Mouse (Mus musculus): ENCODE measurements around the gene Gpsm3. TPM values are rescaled to one million over a fixed set of nuclear protein-coding genes. Genes with fewer than 3 reads are reported as not detected.
"Not testable (repeated sequence)": the region's sequence is repeated elsewhere in the genome, so short reads cannot be mapped to it uniquely, and the experiment has no call there.

Gene Gpsm3
- polyA plus RNA-seq (2012; fragmentation: generic; extraction: Trizol): 1.2 TPM
- long read RNA-seq, experiment 1, partial matches to known transcripts: 0 of 1 reads
- long read RNA-seq, experiment 1, other reads (novel, unspliced or antisense): 0 of 1 reads
- long read RNA-seq, experiment 2: 0 reads

DNA sequence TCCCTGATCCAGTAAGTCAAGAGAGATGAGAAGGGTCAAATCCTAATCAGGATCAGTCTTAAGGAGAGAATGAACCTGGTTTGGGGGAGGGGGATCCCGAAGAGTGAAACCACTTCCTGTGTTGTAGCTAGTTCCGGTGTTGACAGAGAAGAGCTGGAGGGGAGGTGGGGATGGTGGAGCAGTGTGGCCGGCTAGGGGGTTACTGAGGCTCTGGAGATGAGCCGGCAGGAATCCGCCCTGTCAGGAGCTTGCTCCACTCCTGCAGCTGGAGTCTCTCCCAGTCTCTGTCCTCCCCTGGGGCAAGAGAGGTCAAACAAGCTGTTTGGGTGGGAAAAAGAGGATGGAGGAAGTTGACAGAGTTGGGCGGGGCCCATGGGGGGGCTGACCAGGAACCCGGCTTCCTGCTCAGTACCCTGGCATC, at the start of gene Gpsm3:
TSS of gene Gpsm3 (plus strand) at position 126 of the 421 bp plus-strand sequence.
- Histone ChIP-seq H3K27me3 (ENCODE audit: control insufficient read depth, insufficient read depth, insufficient read length) (no peaks in the 10 kb centered on the region), H3K4me3 (ENCODE audit: insufficient read depth, poor library complexity, severe bottlenecking) (no peak within 1 kb of the TSS), H3ac (ENCODE audit: control insufficient read depth, insufficient read length, low read depth) (no peak within 1 kb of the TSS), H3K36me3 (ENCODE audit: control insufficient read depth, insufficient read depth) (peaks cover 3% of the 10 kb centered on the region), H3K79me3 (ENCODE audit: low read depth) (peaks cover 2% of the 10 kb centered on the region), H3K79me2 (ENCODE audit: control insufficient read depth, insufficient read depth) (peaks cover 16% of the 10 kb centered on the region)
- no peak for TF ChIP-seq CTCF (IDR thresholded peaks at IDR 0.05; ENCODE audit: control insufficient read depth, insufficient read depth, insufficient read length)
- no peak for TF ChIP-seq MYOG (IDR thresholded peaks at IDR 0.05; ENCODE audit: control insufficient read depth, extremely low read depth, insufficient read length)
- no peak for TF ChIP-seq MYOD1 (IDR thresholded peaks at IDR 0.05; ENCODE audit: control insufficient read depth, insufficient read length, low read depth)
- TF ChIP-seq USF1 (IDR thresholded peaks at IDR 0.05; ENCODE audit: low read depth): no peak

DNA sequence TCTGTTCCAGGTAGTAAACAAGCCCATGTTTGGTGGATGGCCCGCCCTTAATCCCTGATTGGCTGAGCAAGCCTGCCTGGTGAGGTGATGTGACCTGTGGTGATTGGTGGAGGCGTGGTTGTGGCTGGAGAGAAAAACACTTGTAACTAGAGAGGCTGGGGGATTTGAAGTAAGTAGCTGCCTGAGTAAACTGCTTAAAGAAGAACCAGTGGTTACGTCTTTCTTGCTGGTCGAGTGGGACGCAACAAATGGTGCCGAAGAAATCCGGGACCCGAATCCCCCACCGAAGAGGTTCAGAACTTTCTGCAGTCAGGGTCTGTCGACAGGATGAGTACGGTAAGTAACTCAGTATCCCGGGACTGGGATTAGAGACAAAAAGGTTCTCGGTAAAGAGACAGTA, 46.0 kb upstream of the Gpsm3 start:
- H3K79me3 ChIP-seq (ENCODE audit: low read depth); H3K79me2 ChIP-seq (ENCODE audit: control insufficient read depth, insufficient read depth); H3K4me3 ChIP-seq (ENCODE audit: insufficient read depth, poor library complexity, severe bottlenecking): not testable (repeated sequence)

DNA sequence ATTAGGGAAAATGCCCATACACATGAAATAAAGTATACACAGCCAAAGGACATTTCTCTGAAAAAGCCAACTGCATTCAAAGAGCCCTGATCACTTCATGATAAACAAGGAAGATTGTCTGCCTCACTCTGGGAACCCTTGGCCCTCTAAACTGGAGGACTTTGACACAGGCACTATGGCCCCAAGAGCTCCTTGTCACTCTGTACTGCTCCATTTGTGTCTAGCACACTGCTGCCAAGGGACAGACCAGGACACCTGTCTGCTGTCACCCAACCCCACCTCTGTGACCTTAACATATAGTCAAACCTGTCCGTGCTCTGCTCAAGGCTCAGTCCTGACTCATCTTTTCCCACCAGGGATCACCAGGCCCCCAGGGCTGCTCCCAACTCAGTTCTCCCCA, 42.8 kb upstream of the Gpsm3 start:
- H3K27me3 ChIP-seq (ENCODE audit: control insufficient read depth, insufficient read depth, insufficient read length): peaks cover 5% of the 10 kb centered on the region
- H3K79me2 ChIP-seq (ENCODE audit: control insufficient read depth, insufficient read depth): no peaks in the 10 kb centered on the region
- H3K4me3 ChIP-seq (ENCODE audit: insufficient read depth, poor library complexity, severe bottlenecking): no peak overlapping the region
- no peaks in the 10 kb centered on the region for H3K79me3 ChIP-seq (ENCODE audit: low read depth)
- TF ChIP-seq MYOG (IDR thresholded peaks at IDR 0.05; ENCODE audit: control insufficient read depth, extremely low read depth, insufficient read length) (no peak), FOSL1 (IDR thresholded peaks at IDR 0.05; ENCODE audit: insufficient read depth, low read length, poor library complexity, severe bottlenecking) (no peak), CEBPB (IDR thresholded peaks at IDR 0.05; ENCODE audit: low read depth) (no peak), USF1 (IDR thresholded peaks at IDR 0.05; ENCODE audit: low read depth) (no peak), CTCF (IDR thresholded peaks at IDR 0.05; ENCODE audit: control insufficient read depth, insufficient read depth, insufficient read length) (no peak), MAX (IDR thresholded peaks at IDR 0.05) (no peak)
- no peaks in the 10 kb centered on the region for H3K36me3 ChIP-seq (ENCODE audit: control insufficient read depth, insufficient read depth)
- no peak overlapping the region for H3ac ChIP-seq (ENCODE audit: control insufficient read depth, insufficient read length, low read depth)

More for the DNA sequence above, 46.0 kb upstream of the Gpsm3 start:
- not testable (repeated sequence) for H3ac ChIP-seq (ENCODE audit: control insufficient read depth, insufficient read length, low read depth); H3K36me3 ChIP-seq (ENCODE audit: control insufficient read depth, insufficient read depth); H3K27me3 ChIP-seq (ENCODE audit: control insufficient read depth, insufficient read depth, insufficient read length)

DNA sequence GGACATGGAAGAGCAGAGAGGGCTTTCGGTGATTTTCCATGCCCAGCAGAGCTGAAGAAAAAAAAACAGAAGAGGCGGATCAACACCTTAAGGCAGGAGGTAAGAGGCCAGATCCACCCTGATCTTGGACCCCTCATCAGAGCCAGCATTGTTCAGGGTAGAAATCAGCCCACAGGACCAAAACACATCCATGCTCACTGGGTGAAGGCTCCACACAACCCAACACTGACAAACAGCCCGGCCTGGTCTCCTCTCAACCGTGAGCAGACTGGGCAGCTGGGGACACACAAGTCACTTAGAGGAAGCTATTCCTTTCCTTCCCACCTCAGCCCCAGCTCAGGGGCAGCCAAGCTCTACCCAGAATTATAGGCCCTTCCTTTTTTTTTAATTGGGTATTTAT, 42.0 kb upstream of the Gpsm3 start:
- no peak overlapping the region for H3ac ChIP-seq (ENCODE audit: control insufficient read depth, insufficient read length, low read depth)
- H3K36me3 ChIP-seq (ENCODE audit: control insufficient read depth, insufficient read depth): no peaks in the 10 kb centered on the region
- peaks cover 5% of the 10 kb centered on the region for H3K27me3 ChIP-seq (ENCODE audit: control insufficient read depth, insufficient read depth, insufficient read length)
- TF ChIP-seq FOSL1 (IDR thresholded peaks at IDR 0.05; ENCODE audit: insufficient read depth, low read length, poor library complexity, severe bottlenecking) (no peak), MYOD1 (IDR thresholded peaks at IDR 0.05; ENCODE audit: control insufficient read depth, insufficient read length, low read depth) (no peak), MAX (IDR thresholded peaks at IDR 0.05) (no peak), MYOG (IDR thresholded peaks at IDR 0.05; ENCODE audit: control insufficient read depth, extremely low read depth, insufficient read length) (no peak), USF1 (IDR thresholded peaks at IDR 0.05; ENCODE audit: low read depth) (no peak), CTCF (IDR thresholded peaks at IDR 0.05; ENCODE audit: control insufficient read depth, insufficient read depth, insufficient read length) (no peak), CEBPB (IDR thresholded peaks at IDR 0.05; ENCODE audit: low read depth) (no peak)
- no peaks in the 10 kb centered on the region for H3K79me2 ChIP-seq (ENCODE audit: control insufficient read depth, insufficient read depth)
- no peaks in the 10 kb centered on the region for H3K79me3 ChIP-seq (ENCODE audit: low read depth)
- H3K4me3 ChIP-seq (ENCODE audit: insufficient read depth, poor library complexity, severe bottlenecking): no peak overlapping the region

DNA sequence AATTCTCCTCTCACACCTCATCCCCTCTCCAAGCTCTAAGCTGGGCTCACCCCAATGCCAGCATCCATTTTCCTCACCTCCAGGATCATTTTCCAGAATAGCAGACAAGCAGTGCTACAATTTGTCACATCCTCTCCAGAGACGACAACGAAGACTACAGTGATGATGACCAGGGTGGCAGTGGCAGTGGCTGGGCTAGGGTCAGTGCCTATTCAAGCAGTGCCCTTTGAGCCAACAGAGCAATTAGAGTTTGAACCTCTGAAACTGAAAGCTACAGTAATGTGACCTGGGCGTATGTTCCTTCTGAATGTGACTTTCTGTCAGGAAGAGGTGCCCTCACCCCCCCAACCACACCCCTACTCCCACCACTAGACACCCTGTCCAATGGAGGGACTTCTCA, 40.5 kb upstream of the Gpsm3 start:
- peaks cover 5% of the 10 kb centered on the region for H3K27me3 ChIP-seq (ENCODE audit: control insufficient read depth, insufficient read depth, insufficient read length)
- no peak overlapping the region for H3ac ChIP-seq (ENCODE audit: control insufficient read depth, insufficient read length, low read depth)
- H3K36me3 ChIP-seq (ENCODE audit: control insufficient read depth, insufficient read depth): no peaks in the 10 kb centered on the region
- no peak for TF ChIP-seq CEBPB (IDR thresholded peaks at IDR 0.05; ENCODE audit: low read depth)
- no peak for TF ChIP-seq MAX (IDR thresholded peaks at IDR 0.05)
- TF ChIP-seq USF1 (IDR thresholded peaks at IDR 0.05; ENCODE audit: low read depth): no peak
- no peak for TF ChIP-seq FOSL1 (IDR thresholded peaks at IDR 0.05; ENCODE audit: insufficient read depth, low read length, poor library complexity, severe bottlenecking)
- no peak for TF ChIP-seq MYOD1 (IDR thresholded peaks at IDR 0.05; ENCODE audit: control insufficient read depth, insufficient read length, low read depth)
- no peak for TF ChIP-seq CTCF (IDR thresholded peaks at IDR 0.05; ENCODE audit: control insufficient read depth, insufficient read depth, insufficient read length)
- no peak for TF ChIP-seq MYOG (IDR thresholded peaks at IDR 0.05; ENCODE audit: control insufficient read depth, extremely low read depth, insufficient read length)
- no peaks in the 10 kb centered on the region for H3K79me2 ChIP-seq (ENCODE audit: control insufficient read depth, insufficient read depth)
- no peak overlapping the region for H3K4me3 ChIP-seq (ENCODE audit: insufficient read depth, poor library complexity, severe bottlenecking)
- H3K79me3 ChIP-seq (ENCODE audit: low read depth): no peaks in the 10 kb centered on the region

DNA sequence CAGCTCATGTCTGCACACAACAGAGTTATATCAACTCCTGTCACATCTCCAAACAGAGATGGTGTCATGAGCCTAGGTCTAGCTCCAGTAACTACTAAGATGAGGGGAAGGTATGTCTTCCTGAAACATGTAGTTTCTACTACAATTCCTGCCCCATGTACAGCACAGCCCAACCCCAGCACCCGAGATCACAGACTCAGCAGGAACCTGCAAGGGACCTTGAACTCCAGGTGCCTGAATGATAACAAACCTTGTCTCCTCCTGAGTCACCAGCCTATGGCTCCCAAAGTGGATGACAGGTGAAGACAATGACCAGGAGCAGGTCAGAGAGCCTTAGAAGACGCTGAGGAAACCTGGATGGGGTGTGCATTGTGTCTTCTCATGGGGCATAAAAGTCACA, 39.8 kb upstream of the Gpsm3 start:
- Histone ChIP-seq H3K79me3 (ENCODE audit: low read depth) (no peaks in the 10 kb centered on the region), H3K79me2 (ENCODE audit: control insufficient read depth, insufficient read depth) (no peaks in the 10 kb centered on the region)

More for the DNA sequence above, 39.8 kb upstream of the Gpsm3 start:
- Histone ChIP-seq H3K4me3 (ENCODE audit: insufficient read depth, poor library complexity, severe bottlenecking) (no peak overlapping the region), H3ac (ENCODE audit: control insufficient read depth, insufficient read length, low read depth) (no peak overlapping the region), H3K27me3 (ENCODE audit: control insufficient read depth, insufficient read depth, insufficient read length) (peaks cover 5% of the 10 kb centered on the region), H3K36me3 (ENCODE audit: control insufficient read depth, insufficient read depth) (no peaks in the 10 kb centered on the region)
- TF ChIP-seq FOSL1 (IDR thresholded peaks at IDR 0.05; ENCODE audit: insufficient read depth, low read length, poor library complexity, severe bottlenecking): no peak
- TF ChIP-seq CEBPB (IDR thresholded peaks at IDR 0.05; ENCODE audit: low read depth): no peak
- TF ChIP-seq CTCF (IDR thresholded peaks at IDR 0.05; ENCODE audit: control insufficient read depth, insufficient read depth, insufficient read length): no peak
- TF ChIP-seq USF1 (IDR thresholded peaks at IDR 0.05; ENCODE audit: low read depth): no peak
- TF ChIP-seq MYOG (IDR thresholded peaks at IDR 0.05; ENCODE audit: control insufficient read depth, extremely low read depth, insufficient read length): no peak
- no peak for TF ChIP-seq MYOD1 (IDR thresholded peaks at IDR 0.05; ENCODE audit: control insufficient read depth, insufficient read length, low read depth)
- no peak for TF ChIP-seq MAX (IDR thresholded peaks at IDR 0.05)
